Mouse (Mus musculus): ENCODE results near the gene Megf6. TPM values are rescaled to one million over a fixed set of nuclear protein-coding genes. Genes with fewer than 3 reads are reported as not detected.

The Megf6 gene
- total RNA-seq, 2 experiments from 2014 or later: 0.12 TPM; not detected in 1

GRCm38 (mm10) chr4:154247207-154248091 is 76.9 kb downstream of the Megf6 start:
- no peak for ATAC-seq (replicated peaks; ENCODE audit: poor library complexity)

GRCm38 (mm10) chr4:154248092-154248805 is 77.7 kb downstream of the Megf6 start:
- 0 out of 2 replicates have a peak, but pooled peaks have one; percentile 16 for ATAC-seq (replicated peaks; ENCODE audit: poor library complexity)

GRCm38 (mm10) chr4:154249316-154249715 is 78.8 kb downstream of the Megf6 start:
- ATAC-seq (replicated peaks; ENCODE audit: poor library complexity): no peak

DNA sequence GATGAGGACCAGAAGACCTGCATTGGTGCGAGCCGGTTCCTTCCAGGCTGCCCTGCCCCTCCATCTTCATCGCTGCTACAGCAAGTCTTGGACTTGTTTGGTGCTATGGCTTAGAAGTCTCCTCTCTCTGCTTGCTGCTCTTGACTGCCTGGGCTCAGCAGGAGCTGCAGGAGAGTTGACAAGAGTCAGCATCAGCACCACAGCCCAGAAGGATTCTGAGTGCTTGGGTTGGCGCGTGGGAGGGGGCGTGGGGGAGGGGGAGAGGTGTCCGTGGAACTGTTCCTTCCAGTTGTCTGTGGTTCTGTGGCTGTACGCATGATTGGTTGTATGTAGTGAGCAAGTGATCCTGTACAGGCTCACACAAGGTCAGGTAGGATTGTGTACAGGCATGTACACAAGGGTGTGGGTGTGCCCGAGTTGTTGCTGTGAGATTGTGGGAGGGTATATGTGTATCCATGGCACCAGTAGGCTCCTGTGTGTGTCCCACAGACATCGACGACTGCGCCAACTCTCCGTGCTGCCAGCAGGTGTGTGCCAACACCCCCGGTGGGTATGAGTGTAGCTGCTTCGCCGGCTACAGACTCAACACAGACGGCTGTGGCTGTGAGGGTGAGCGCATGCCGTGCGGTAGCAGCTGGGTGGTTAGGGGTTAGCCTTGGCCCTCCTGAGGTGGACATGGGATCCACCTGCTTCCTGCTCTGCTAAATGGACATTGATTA is 82.2 kb downstream of the Megf6 start:
- ATAC-seq (replicated peaks; ENCODE audit: poor library complexity): no peak

DNA sequence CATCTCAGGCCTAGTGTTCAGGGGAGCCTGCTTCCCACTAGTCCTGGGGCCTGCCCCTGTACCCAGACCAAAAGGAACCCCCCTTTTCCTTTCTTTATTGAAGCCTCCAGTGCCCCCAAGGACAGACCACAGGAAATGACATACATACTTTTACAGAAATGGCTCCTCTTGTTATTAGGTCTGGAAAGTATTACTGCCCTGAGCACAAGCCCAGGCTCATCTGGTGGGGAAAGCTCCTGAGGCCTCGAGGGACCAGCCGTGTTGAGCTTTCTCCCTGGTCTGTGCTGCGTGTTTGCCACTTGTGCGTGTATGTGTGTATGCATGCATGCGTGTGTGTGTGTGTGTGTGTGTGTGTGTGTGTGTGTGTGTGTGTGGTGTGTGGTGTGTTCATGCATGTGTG is 90.2 kb downstream of the Megf6 start:
- no peak for ATAC-seq (replicated peaks; ENCODE audit: poor library complexity)

GRCm38 (mm10) chr4:154262071-154262470 is 91.5 kb downstream of the Megf6 start:
- no peak for ATAC-seq (replicated peaks; ENCODE audit: poor library complexity)

GRCm38 (mm10) chr4:154267511-154267910 is 97.0 kb downstream of the Megf6 start:
- no peak for ATAC-seq (replicated peaks; ENCODE audit: poor library complexity)

DNA sequence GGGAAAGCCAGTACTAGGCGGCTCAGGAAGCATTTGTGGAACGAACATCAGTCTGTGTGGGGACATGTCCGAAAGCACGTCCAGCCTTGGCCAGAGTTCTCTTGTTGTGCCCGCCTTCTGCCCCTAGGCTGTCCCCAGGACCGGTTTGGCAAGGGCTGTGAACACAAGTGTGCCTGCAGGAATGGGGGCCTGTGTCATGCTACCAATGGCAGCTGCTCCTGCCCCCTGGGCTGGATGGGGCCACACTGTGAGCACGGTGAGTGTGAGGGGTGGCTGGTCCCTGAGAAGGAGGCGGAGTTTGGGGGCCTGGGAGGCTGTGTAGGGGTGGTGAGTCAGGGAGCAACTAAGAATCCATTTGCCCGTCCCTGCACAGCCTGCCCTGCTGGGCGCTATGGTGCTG is 99.0 kb downstream of the Megf6 start:
- ATAC-seq (replicated peaks; ENCODE audit: poor library complexity): no peak

- peak; percentile 87 for ATAC-seq (replicated peaks; ENCODE audit: poor library complexity)
Observed at GRCm38 (mm10) chr4:154273000-154273399, 102.5 kb downstream of the Megf6 start.

- ATAC-seq (replicated peaks; ENCODE audit: poor library complexity): no peak
Observed at GRCm38 (mm10) chr4:154279481-154279880, 109.0 kb downstream of the Megf6 start.

DNA sequence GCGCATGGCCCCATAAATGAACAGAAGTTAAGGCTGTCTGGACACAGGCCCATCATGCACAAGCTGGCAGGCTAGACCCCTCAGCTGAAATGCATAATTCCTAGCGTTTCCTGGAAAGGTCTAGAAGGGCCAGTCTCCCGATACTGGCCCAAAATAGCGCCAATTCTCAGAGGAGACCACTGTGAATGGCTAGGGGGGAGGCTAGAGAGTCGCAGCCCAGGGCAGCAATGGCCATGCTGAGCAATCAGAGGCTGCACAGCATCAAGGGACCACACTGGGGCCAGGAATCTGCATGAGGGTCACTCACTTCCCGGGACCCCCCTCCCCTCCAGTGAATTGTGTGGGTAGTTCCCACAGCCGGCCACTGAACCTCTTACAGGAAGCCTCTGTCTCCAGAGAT is 113.1 kb downstream of the Megf6 start:
- ATAC-seq (replicated peaks; ENCODE audit: poor library complexity): no peak

GRCm38 (mm10) chr4:154293735-154294201 is 123.2 kb downstream of the Megf6 start:
- no peak for ATAC-seq (replicated peaks; ENCODE audit: poor library complexity)

DNA sequence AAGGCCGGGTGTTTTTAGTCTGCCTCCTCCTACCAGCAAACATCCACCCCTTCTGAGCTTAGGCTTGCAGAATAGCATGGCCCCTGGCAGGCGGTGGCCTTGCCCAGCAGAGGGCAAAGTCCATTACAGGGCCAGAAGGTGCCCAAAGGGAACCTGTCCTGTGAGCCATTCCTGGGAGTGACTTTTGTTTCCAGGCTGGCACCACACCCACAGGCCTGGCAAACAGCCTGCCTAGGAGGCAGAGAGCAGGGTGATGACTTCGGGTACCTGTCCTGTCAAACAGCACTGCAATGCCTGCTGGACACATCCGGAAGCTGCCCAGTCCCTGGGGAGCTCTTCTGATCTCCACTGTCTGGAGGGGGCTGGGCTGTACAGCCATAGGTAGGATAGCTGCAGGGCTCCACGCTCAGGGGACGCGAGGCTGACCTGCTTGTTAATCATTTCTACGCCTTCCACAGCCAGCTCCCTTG is 123.8 kb downstream of the Megf6 start:
- no peak for ATAC-seq (replicated peaks; ENCODE audit: poor library complexity)

GRCm38 (mm10) chr4:154297761-154298160 is 127.2 kb downstream of the Megf6 start:
- no peak for ATAC-seq (replicated peaks; ENCODE audit: poor library complexity)

DNA sequence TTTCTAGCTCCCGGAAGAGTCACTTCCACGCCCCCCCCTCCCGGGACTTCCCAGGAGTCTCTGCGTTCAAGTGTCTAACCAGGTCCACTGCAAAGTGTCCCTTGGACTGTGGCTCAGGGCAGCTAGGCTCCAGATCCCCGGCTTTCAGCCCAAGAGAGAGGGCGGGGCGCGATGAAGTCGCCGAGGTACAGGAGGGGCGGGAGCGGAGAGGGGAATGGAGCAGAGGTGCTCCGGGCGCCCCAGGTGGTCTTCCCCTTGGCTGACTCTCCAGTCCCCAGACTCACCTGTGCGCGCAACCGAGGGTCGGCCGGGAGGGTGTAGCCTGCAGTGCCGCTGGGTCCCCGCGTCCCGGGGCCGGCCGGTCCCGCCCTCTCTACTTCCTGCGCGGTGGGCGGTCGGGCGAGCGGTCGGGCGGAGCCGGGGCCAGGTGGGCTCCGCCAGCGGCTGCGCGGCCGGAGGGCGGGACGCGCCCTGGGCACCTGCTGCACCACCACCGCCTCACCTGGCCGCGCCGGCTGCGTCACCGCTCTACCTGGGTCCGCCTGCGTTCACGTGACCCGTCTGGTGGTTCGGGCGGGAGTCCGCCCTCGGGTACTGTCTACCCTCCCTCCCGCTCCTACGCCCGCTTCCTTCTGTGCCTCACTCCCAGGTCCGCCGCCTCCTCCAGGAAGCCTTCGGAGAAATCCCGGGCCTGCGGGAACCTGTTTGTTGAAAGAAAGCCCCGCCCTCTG is 129.2 kb downstream of the Megf6 start:
- peak; percentile 23; the same call in 1 of the 2 replicates for ATAC-seq (replicated peaks; ENCODE audit: poor library complexity)

DNA sequence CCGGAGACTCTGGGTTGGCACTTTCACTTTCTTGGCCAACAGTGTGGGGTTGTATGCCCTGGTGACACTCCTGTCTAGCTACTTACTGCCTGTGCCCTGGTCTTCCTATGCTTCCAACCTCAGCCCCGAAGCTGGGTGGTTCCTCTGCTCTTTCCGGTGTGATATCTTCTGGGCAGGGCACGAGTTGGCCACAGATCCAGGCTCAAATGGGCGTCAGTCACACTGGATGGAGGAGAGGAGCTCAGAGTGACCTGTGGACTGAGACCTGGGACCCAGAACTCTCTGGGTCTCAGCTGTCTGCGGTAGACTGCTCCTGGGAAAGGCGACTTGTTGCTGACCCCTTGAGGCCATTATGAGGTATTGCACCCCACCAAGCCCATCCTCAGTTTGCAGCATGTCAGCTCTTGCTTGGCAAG is 130.9 kb downstream of the Megf6 start, which contains the start of gene Arhgef16:
Gene Arhgef16 (minus strand): TSS at position 211 of the 416 bp plus-strand sequence.
- ATAC-seq (replicated peaks; ENCODE audit: poor library complexity): peak; percentile 87

- no peak for ATAC-seq (replicated peaks; ENCODE audit: poor library complexity)
Observed at GRCm38 (mm10) chr4:154309131-154309530, 138.6 kb downstream of the Megf6 start.

DNA sequence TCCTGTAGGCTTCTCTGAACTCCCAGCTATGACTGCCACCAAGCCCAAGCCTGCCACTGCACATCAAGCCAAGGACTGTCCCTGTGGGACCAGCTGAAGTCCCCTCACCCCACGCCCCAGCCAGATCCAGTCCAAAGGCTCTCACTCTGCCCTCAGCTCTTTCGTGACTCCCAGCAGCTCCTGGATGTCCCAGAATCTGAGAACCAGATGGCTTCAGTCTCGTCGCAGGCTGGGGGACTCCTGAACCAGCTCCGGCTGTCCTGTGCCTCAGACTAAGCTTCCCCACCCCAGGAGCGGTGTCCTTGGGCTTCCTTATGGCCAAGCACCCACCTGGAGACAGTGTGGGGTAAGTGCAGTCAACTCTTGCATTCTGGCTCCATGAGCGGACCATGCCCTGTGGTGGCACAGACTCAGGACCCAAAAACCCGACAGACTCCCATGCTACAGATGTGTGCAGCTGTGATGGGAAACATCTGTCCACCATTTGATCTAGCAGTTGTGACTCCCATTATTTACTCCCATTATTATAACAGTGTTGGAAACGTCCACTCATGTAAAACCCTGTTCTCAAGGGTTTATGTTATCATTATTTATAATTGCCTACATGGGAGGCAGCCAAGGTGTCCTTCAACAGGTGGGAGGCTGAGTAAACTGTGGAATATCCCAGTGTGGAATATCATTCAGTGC is 140.2 kb downstream of the Megf6 start:
- no peak for ATAC-seq (replicated peaks; ENCODE audit: poor library complexity)

GRCm38 (mm10) chr4:154312143-154312812 is 141.7 kb downstream of the Megf6 start:
- ATAC-seq (replicated peaks; ENCODE audit: poor library complexity): no peak

Data from megakaryocyte progenitor cell, adult 5-6 weeks (primary cell).